Mouse (Mus musculus): Measurements from ENCODE around the gene Il17d. TPM values are rescaled to one million over a fixed set of nuclear protein-coding genes. Genes with fewer than 3 reads are reported as not detected.

Il17d gene
- total RNA-seq (2021) = 1 to 10 TPM; 4.7 to 4.8 TPM
- long read RNA-seq, experiment 1, partial matches to known transcripts = 0 of 2 reads
- long read RNA-seq, experiment 1, other reads (novel, unspliced or antisense) = 0 of 2 reads
- long read RNA-seq, experiment 2, partial matches to known transcripts = 9 of 14 reads
- long read RNA-seq, experiment 2, other reads (novel, unspliced or antisense) = 1 of 14 reads

DNA sequence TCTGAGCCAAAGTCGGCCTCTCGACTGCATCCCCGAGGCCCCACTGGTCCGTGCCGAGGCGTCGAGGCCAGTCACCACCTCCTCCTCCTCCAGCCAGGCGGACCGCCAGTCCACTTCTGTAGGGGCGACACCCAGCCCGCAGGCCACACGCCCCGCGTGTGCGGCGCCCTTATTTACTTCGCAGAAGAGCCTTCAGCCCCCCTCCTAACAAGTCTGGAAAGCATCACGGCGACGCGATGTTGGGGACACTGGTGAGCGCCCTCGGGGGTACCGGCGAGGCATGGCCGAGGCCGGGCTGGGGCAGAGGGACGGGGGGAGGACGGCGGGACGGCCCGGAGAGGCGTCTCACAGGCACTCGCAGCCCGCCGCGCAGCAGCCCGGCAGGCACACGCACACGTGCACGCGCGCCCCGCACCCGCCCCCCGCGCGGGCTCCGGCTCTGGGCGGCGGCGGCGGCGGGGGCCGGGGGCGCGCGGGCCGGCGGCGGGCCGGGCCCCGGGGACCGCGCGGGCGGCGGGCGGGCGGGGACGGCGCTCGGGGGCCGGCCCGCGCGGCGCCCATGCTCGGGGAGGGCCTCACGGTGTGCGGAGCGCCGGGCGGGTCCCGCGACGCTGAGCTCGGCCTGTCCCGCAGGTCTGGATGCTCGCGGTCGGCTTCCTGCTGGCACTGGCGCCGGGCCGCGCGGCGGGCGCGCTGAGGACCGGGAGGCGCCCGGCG lies at the start of gene Il17d:
Il17d (plus strand) TSS at position 107 of the 717 bp plus-strand sequence.
- no peak for DNase-seq (ENCODE audit: low spot score in 2 of 2)

DNA sequence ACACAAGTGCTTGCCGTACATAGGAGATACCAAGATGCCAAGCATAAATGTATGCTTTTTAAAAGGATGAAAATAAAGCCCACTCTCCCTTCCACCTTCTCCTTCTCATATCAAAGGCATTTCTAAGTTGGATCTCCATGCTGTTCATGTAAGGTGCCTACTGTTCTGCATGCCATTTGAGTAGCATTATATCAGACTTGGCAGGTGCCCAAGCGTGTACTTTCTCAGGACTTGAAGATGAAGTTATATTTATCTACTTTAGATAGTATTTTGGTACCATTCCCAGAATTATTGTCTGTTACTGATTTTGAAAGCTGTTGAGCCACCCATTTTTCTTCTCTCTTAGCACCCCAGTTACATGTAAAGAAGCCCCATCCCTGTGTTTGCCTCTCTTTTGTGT lies 49.5 kb upstream of the Il17d start:
- DNase-seq (ENCODE audit: low spot score in 2 of 2) = no peak

DNA sequence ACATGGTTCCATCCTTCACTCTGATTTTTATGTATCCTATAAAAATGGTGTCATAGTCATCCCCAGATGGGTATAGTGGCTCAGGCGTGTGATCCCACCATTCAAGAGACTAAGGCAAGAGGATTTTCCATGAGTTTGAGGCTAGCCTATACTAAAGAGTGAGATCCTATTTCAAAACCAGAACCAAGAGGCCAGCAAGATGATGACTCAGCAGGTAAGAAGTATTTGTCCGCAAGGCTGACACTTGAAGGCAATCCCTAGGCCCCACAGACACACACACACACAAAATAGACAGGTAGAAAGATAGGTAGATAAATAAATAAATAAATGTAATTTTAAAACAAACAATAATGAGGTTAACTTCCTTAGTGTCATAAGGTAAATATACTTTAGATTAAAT lies 42.3 kb upstream of the Il17d start:
- no peak for DNase-seq (ENCODE audit: low spot score in 2 of 2)

GRCm38 (mm10) chr14:57484183-57484582 lies 40.4 kb upstream of the Il17d start:
- no peak for DNase-seq (ENCODE audit: low spot score in 2 of 2)

GRCm38 (mm10) chr14:57489696-57490095 lies 34.9 kb upstream of the Il17d start:
- DNase-seq (ENCODE audit: low spot score in 2 of 2) = no peak

- DNase-seq (ENCODE audit: low spot score in 2 of 2) = no peak
These were observed 30.7 kb upstream of the Il17d start for GRCm38 (mm10) chr14:57493840-57494239.

- no peak for DNase-seq (ENCODE audit: low spot score in 2 of 2)
These were observed 20.8 kb upstream of the Il17d start for GRCm38 (mm10) chr14:57503729-57504128.

DNA sequence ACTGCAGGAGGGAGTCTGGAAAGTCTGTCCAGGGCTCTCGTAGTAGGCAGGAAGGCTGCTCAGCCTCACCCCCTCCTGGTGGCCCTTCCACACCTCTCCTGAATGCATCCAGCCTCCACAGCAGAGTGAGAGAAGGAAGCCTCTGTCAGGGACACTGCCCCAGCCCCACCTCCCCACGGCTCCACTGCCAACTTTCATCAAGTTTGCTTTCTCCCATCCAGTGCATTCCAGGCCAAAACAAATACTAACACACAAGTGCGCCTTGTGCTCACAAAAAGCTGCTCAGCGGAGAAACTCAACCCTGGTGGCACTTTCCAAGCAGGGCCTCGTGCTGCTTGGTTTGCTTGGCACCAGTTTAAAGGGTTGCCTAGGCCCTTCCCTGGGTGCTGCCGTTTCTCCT lies 15.0 kb upstream of the Il17d start:
- no peak for DNase-seq (ENCODE audit: low spot score in 2 of 2)

- DNase-seq (ENCODE audit: low spot score in 2 of 2) = no peak
These were observed 9.3 kb upstream of the Il17d start for GRCm38 (mm10) chr14:57515156-57515762.

DNA sequence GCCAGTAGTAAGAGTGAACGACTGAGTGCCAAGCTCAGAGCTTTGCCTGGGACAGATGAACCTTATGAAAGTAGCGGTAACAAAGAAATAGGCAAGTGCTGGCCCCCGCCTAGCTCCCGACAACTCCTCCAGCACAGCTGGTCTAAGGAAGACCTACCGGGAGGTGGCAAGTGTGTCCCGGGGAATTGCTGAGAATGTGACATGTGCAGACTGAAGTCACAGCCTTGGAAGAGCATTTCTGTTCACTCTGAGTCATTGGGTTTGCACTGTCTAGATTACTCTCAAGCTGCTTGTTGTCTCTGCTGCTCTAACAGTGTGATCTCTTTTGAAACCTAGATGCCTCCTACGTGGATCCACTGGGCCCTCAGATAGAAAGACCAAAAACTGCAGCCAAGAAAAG lies 7.6 kb upstream of the Il17d start:
- DNase-seq (ENCODE audit: low spot score in 2 of 2) = no peak

DNA sequence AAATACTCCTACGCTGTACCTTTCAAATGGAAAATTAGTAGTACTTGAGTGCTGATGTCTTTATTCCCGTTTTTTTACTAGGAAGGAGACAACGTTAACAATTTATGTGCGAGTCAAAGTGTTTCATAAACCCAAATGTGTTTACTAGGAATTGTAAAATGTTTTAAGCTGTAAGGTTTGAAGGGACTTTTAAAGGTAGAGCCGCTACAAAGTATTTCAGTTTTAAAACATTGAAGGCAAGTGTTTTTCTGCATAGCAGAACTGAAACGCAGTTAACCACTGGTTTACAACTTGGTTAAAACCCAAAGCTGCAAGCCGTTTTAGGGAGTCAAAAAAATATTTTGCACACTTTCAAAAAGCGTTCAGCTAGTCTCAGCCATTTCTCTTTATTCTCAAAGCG lies 815 bp upstream of the Il17d start:
- DNase-seq (ENCODE audit: low spot score in 2 of 2) = no peak

- DNase-seq (ENCODE audit: low spot score in 2 of 2) = peak; percentile 39 to 44
These were observed 942 bp downstream of the Il17d start for GRCm38 (mm10) chr14:57525388-57526049.

GRCm38 (mm10) chr14:57526050-57526623 lies 1.6 kb downstream of the Il17d start:
- no peak for DNase-seq (ENCODE audit: low spot score in 2 of 2)

GRCm38 (mm10) chr14:57527122-57527521 lies 2.5 kb downstream of the Il17d start:
- DNase-seq (ENCODE audit: low spot score in 2 of 2) = no peak

GRCm38 (mm10) chr14:57527598-57527997 lies 3.0 kb downstream of the Il17d start:
- DNase-seq (ENCODE audit: low spot score in 2 of 2) = no peak

- no peak for DNase-seq (ENCODE audit: low spot score in 2 of 2)
These were observed 4.7 kb downstream of the Il17d start for GRCm38 (mm10) chr14:57529086-57529785.

DNA sequence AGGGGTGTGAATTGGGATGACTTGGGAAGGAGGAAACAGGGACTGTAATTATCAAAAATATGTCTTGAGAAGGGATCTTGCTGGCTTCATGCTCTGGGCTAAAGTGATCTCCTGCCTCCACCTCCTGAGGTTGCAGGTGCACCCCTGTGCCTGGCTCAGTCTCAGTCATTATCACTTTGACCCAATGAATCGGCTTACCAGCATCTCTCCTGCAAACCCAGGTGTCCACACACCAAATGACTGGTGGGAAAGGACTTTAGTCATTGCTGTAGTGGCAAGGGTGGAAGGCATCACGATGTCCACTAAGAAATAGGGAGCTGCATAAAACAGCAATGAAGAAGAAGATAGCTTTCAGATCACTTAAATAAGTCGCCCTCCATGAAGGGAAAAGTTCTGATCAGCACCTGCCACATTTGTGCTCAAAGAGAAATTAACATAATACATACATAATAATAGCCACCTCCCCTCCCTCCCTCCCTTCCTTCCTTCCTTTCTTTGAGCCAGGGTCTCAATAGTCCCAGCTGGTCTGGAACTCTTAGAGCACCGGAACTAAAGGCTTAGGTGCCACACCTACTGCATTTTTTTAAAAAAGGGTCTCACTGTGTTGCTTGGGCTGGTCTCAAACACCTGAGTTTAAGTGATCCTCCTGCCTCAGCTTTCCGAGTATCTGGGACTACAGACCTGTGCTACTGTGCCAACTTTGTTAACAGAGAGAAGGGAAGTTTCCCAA lies 5.4 kb downstream of the Il17d start:
- no peak for DNase-seq (ENCODE audit: low spot score in 2 of 2)

DNA sequence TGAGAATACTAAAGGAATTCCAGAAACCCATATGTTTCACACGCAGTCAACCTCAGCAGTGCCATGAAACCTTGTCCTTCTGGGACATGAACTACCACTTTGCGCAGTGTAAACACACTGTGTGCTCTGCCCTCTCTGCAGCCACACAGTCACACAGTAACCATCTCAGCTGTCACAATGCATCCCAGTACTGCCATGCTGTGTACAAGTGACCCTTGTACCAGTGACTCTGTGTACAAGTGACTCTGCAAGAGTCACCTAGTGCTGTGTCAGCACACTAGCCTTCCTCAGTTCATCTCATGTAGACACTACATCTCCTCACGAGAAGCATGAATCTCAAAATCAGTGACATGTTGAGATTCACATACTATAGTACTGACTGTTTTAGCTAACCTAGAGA lies 8.0 kb downstream of the Il17d start:
- DNase-seq (ENCODE audit: low spot score in 2 of 2) = no peak

DNA sequence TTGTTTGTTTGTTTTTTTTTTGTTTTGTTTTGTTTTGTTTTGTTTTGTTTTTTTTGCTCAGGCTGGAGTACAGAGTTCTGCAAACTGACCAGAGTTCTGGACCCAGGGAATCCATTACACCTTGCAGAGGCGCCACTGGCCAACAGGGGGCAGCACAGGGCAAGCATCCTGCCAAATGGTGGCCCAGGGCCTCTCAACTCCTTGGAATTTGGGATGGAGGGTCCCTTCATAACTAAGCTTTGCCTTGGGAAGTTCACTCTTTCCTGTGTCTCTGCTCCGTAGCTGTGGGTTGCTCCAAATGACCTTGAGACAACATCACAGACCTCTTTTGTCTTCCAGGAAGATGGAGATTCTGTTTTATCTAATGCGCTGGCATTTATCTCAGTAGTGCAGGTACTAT lies 8.6 kb downstream of the Il17d start:
- DNase-seq (ENCODE audit: low spot score in 2 of 2) = no peak

DNA sequence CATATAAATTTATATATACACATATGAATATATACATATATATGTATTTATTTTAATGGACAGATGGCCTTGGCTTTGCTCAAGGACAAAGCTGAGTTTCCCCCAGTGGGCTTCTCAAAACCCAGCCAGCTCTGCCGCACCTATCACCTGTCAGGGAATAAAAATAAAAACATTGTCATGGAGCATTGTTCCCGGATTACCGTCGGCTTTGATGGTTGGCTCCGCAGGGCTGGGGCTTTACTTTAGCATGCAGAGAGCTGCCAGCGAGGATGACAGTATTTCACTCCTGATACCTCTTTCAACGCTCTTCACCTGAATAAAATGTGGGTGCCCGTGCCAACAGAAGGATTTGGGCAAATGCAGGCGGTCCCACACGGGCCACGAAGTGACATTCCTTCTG lies 9.3 kb downstream of the Il17d start:
- no peak for DNase-seq (ENCODE audit: low spot score in 2 of 2)

Measured in adrenal gland, postnatal 4 days (tissue).